Mouse (Mus musculus): ENCODE measurements around the gene Fubp1. TPM values are rescaled to one million over a fixed set of nuclear protein-coding genes. Genes with fewer than 3 reads are reported as not detected.

The Fubp1 gene
- total and polyA plus RNA-seq, 2 experiments from 2014 or later, result 130 to 139 TPM

- Histone ChIP-seq H3K36me3 (ENCODE audit: insufficient read depth, low read length) (no peaks in the 10 kb centered on the region), H3K4me3 (ENCODE audit: low read length) (no peak overlapping the region), H3K9ac (replicated peaks; ENCODE audit: low read length) (no peak overlapping the region), H3K27me3 (ENCODE audit: insufficient read depth, low read length) (no peaks in the 10 kb centered on the region), H3K4me1 (ENCODE audit: insufficient read depth, low read length) (no peaks in the 10 kb centered on the region), H3K9me3 (ENCODE audit: low read length) (no peaks in the 10 kb centered on the region), H3K27ac (no peak overlapping the region), H3K4me2 (ENCODE audit: low read depth, low read length) (no peak overlapping the region)
- 87% methylated on average over 1 of the region's 1 CpGs for WGBS
- no peak for TF ChIP-seq CTCF (IDR thresholded peaks at IDR 0.05; ENCODE audit: low read depth)
- ATAC-seq (no peak), DNase-seq (ENCODE audit: low spot score) (no peak)
Observed at GRCm38 (mm10) chr3:152260362-152260761, 50.1 kb downstream of the Fubp1 start.

- Histone ChIP-seq H3K36me3 (ENCODE audit: insufficient read depth, low read length) (no peaks in the 10 kb centered on the region), H3K4me1 (ENCODE audit: insufficient read depth, low read length) (no peaks in the 10 kb centered on the region), H3K9me3 (ENCODE audit: low read length) (no peaks in the 10 kb centered on the region), H3K4me2 (ENCODE audit: low read depth, low read length) (no peak overlapping the region), H3K27ac (no peak overlapping the region), H3K4me3 (ENCODE audit: low read length) (no peak overlapping the region), H3K9ac (replicated peaks; ENCODE audit: low read length) (no peak overlapping the region), H3K27me3 (ENCODE audit: insufficient read depth, low read length) (no peaks in the 10 kb centered on the region)
- ATAC-seq (no peak), DNase-seq (ENCODE audit: low spot score) (no peak)
- no peak for TF ChIP-seq CTCF (IDR thresholded peaks at IDR 0.05; ENCODE audit: low read depth)
- 63% methylated on average over 8 of the region's 8 CpGs for WGBS
Observed at GRCm38 (mm10) chr3:152261436-152261835, 51.2 kb downstream of the Fubp1 start.

GRCm38 (mm10) chr3:152261948-152262347 lies 51.7 kb downstream of the Fubp1 start:
- no peak for TF ChIP-seq CTCF (IDR thresholded peaks at IDR 0.05; ENCODE audit: low read depth)
- Histone ChIP-seq H3K4me2 (ENCODE audit: low read depth, low read length) (no peak overlapping the region), H3K4me1 (ENCODE audit: insufficient read depth, low read length) (no peaks in the 10 kb centered on the region), H3K27ac (no peak overlapping the region), H3K36me3 (ENCODE audit: insufficient read depth, low read length) (no peaks in the 10 kb centered on the region), H3K27me3 (ENCODE audit: insufficient read depth, low read length) (0 out of 2 replicates have a peak, but pooled peaks cover 5% of the 10 kb centered on the region), H3K4me3 (ENCODE audit: low read length) (no peak overlapping the region), H3K9me3 (ENCODE audit: low read length) (no peaks in the 10 kb centered on the region), H3K9ac (replicated peaks; ENCODE audit: low read length) (no peak overlapping the region)
- WGBS, result 25% methylated on average over 8 of the region's 8 CpGs
- no peak for DNase-seq (ENCODE audit: low spot score)
- ATAC-seq, result no peak

GRCm38 (mm10) chr3:152264374-152264773 lies 54.2 kb downstream of the Fubp1 start:
- Histone ChIP-seq H3K9me3 (ENCODE audit: low read length) (no peaks in the 10 kb centered on the region), H3K27me3 (ENCODE audit: insufficient read depth, low read length) (0 out of 2 replicates have a peak, but pooled peaks cover 6% of the 10 kb centered on the region), H3K9ac (replicated peaks; ENCODE audit: low read length) (no peak overlapping the region), H3K27ac (no peak overlapping the region), H3K36me3 (ENCODE audit: insufficient read depth, low read length) (no peaks in the 10 kb centered on the region), H3K4me3 (ENCODE audit: low read length) (no peak overlapping the region), H3K4me2 (ENCODE audit: low read depth, low read length) (no peak overlapping the region), H3K4me1 (ENCODE audit: insufficient read depth, low read length) (no peaks in the 10 kb centered on the region)
- no peak for TF ChIP-seq CTCF (IDR thresholded peaks at IDR 0.05; ENCODE audit: low read depth)
- WGBS, result 59% methylated on average over 10 of the region's 10 CpGs
- DNase-seq (ENCODE audit: low spot score), result no peak
- ATAC-seq, result no peak

GRCm38 (mm10) chr3:152264830-152265229 lies 54.6 kb downstream of the Fubp1 start:
- Histone ChIP-seq H3K9ac (replicated peaks; ENCODE audit: low read length) (no peak overlapping the region), H3K4me2 (ENCODE audit: low read depth, low read length) (peak overlapping the region; percentile 93), H3K36me3 (ENCODE audit: insufficient read depth, low read length) (no peaks in the 10 kb centered on the region), H3K4me3 (ENCODE audit: low read length) (peak overlapping the region; percentile 47; the same call in 1 of the 2 replicates), H3K9me3 (ENCODE audit: low read length) (no peaks in the 10 kb centered on the region), H3K27me3 (ENCODE audit: insufficient read depth, low read length) (0 out of 2 replicates have a peak, but pooled peaks cover 6% of the 10 kb centered on the region), H3K27ac (no peak overlapping the region), H3K4me1 (ENCODE audit: insufficient read depth, low read length) (no peaks in the 10 kb centered on the region)
- ATAC-seq (no peak), DNase-seq (ENCODE audit: low spot score) (no peak)
- TF ChIP-seq CTCF (IDR thresholded peaks at IDR 0.05; ENCODE audit: low read depth), result no peak
- 41% methylated on average over 12 of the region's 12 CpGs for WGBS

- no peaks in the 10 kb centered on the region for H3K4me1 ChIP-seq (ENCODE audit: insufficient read depth, low read length)
- H3K36me3 ChIP-seq (ENCODE audit: insufficient read depth, low read length), result no peaks in the 10 kb centered on the region
- H3K4me2 ChIP-seq (ENCODE audit: low read depth, low read length), result peak overlapping the region; percentile 93
- H3K4me3 ChIP-seq (ENCODE audit: low read length), result peak overlapping the region; percentile 47
- H3K27ac ChIP-seq, result no peak overlapping the region
- H3K9ac ChIP-seq (replicated peaks; ENCODE audit: low read length), result peak overlapping the region; percentile 56
- TF ChIP-seq CTCF (IDR thresholded peaks at IDR 0.05; ENCODE audit: low read depth), result no peak
- DNase-seq (ENCODE audit: low spot score), result peak; percentile 44
- H3K9me3 ChIP-seq (ENCODE audit: low read length), result no peaks in the 10 kb centered on the region
- 0 out of 2 replicates have a peak, but pooled peaks cover 6% of the 10 kb centered on the region for H3K27me3 ChIP-seq (ENCODE audit: insufficient read depth, low read length)
- WGBS, result under 1% methylated on average over 55 of the region's 63 CpGs
- ATAC-seq, result peak; percentile 68
Observed at GRCm38 (mm10) chr3:152265351-152266035, 55.3 kb downstream of the Fubp1 start.

GRCm38 (mm10) chr3:152266036-152266421 lies 55.8 kb downstream of the Fubp1 start, which contains the start of gene Nexn:
TSS of gene Nexn (minus strand) at chr3:152266350.
- DNase-seq (ENCODE audit: low spot score) (no peak), ATAC-seq (peak; percentile 13)
- Histone ChIP-seq H3K27ac (no peak within 1 kb of the TSS), H3K36me3 (ENCODE audit: insufficient read depth, low read length) (no peaks in the 10 kb centered on the region), H3K4me3 (ENCODE audit: low read length) (peak within 1 kb of the TSS; percentile 47), H3K4me1 (ENCODE audit: insufficient read depth, low read length) (no peaks in the 10 kb centered on the region), H3K27me3 (ENCODE audit: insufficient read depth, low read length) (0 out of 2 replicates have a peak, but pooled peaks cover 6% of the 10 kb centered on the region), H3K9ac (replicated peaks; ENCODE audit: low read length) (peak within 1 kb of the TSS; percentile 56), H3K9me3 (ENCODE audit: low read length) (no peaks in the 10 kb centered on the region), H3K4me2 (ENCODE audit: low read depth, low read length) (peak within 1 kb of the TSS; percentile 93)
- TF ChIP-seq CTCF (IDR thresholded peaks at IDR 0.05; ENCODE audit: low read depth), result no peak
- 6% methylated on average over 13 of the region's 13 CpGs for WGBS

All from hindbrain, postnatal 0 days (tissue).